Mouse (Mus musculus) layer of hippocampus, adult 9-10 months (tissue): ENCODE measurements around the gene Snx9.

ENCODE experiments used
- DNase-seq: peaks from one replicate; pipeline ENCODE4 v3.0.0; 2022; ENCODE audit warnings: low spot score

The Snx9 gene

DNA sequence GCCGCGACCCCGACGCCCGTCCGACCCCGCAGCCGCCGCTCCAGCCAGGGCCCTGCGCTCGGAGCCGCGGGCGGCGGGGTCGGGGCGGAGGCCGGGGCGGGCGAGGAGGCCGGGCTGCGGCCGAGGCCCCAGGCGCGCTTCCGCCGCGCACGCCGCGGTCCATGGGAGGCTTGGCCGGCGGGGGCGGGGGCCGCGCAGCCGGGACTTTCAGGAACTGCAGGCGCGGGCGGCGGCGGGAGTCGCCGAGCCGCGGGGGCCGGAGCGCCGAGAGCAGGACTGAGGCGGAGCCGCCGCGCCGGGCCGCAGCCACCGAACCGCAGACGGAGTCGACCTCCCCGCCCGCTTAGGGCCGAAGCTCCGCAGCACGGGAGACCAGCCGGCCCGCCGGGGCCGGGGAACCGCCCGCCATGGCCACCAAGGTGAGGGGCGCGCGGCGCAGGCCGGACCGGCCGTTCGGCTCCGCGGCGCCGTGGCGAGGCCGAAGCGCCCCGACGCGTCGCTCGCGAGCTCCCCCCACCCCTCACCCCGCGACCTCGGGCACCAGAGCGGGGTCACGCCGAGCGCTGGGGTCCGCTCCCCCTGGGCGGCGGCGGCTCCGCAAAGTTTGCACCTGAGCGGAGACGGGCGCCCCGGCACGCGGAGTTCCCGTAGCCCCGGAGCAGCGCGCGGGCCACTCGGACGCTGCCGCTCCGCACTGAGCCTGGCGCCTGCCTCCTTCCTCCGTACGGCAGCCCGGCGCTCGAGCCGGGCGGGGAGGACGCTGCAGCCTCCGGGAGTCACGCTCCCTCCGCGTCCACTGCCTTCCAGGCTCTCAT is at the start of gene Snx9:
TSS of gene Snx9 (plus strand) at position 202 of the 815 bp plus-strand sequence.
- no peak for DNase-seq

GRCm38 (mm10) chr17:5792164-5792791 is 48.9 kb upstream of the Snx9 start:
- DNase-seq = no peak

DNA sequence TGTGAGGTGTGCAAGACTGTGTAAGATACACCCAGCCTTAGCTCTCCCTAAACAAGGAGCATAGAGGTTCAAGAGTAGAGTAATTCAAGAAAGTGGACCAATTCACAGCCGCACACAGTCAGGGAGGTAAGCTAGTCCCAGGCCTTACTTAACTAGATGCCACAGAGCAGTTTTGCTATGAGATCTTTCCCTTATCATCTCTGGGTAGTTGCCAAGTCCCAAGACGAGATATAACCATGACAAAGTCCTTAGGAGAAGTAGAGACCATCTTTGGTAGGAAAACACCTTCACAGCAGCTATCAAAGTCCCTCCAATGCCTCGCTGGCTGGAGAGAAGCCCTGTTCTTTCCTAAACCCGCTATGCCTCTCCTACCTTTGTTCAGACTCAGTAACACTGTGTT is 47.5 kb upstream of the Snx9 start:
- DNase-seq = no peak

GRCm38 (mm10) chr17:5794276-5794675 is 46.9 kb upstream of the Snx9 start:
- DNase-seq = no peak

DNA sequence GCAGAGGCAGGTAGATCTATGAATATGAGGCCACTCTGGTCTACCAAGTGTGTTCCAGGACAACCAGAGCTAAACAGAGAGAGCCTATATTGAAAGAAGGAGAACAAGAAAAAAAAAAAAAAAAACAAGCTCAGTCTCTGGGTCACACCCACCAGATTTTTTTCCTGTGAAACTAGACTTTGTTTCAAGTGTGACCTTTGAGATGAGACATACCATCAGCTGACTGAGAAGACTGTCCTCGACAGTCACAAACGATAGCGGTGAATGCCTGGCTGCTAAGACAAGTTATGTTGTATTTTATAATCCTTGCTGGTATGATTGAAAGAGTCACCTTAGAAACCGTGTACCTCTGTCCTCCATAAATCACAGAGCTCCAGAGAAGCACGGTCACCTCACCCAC is 45.8 kb upstream of the Snx9 start:
- DNase-seq = no peak

DNA sequence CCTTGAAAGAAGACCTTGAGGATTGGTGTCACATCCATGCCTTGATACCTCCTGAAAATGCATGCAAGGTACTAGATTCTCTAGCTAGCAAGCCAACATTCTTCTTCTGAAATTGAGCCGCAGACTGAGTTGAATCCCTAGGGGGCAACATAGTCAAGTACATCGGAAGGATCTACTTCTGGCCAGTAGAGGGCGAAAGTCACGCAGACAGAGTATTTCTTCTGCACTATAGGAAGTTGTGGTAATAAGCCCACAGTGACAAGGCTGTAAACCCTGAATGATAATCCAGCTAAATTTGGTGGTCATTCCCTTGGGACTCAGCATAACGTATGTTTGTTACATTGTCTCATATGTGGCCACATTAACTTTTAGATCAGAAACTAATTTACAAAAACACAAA is 45.3 kb upstream of the Snx9 start:
- DNase-seq = peak; percentile 88

- DNase-seq = no peak
These were observed 43.9 kb upstream of the Snx9 start for GRCm38 (mm10) chr17:5797124-5797760.

GRCm38 (mm10) chr17:5798221-5798801 is 42.8 kb upstream of the Snx9 start:
- DNase-seq = no peak

GRCm38 (mm10) chr17:5798900-5799299 is 42.2 kb upstream of the Snx9 start:
- DNase-seq = no peak

DNA sequence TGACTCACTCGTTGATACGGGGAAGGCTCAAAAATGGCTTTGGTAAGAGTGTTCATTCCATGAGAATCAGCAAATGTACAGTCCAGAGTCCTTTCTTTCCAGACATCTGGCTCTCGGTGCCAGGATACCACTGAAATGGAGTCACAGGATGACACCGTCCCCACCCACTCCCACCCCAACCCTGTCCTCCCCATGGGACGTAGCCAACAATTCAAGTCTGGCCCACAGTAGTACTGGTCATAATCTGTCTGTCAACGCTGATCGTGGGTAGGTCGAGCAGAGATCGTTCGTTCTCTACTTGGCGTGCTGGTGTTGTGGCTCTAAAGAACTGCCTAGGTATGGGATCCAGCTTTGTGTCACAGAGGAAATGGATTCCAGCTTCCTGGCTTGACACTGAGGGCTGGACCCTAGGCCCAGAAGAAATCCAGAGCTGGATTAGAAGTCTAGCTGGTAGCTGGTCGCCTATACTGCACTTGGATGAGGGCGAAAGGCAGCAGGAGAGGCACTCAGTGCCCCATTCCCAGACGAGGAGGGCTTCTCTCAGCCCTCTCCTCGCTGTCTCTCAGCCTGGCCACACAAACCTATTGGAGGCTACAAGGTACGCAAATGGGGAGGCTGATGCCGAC is 41.6 kb upstream of the Snx9 start:
- no peak for DNase-seq

DNA sequence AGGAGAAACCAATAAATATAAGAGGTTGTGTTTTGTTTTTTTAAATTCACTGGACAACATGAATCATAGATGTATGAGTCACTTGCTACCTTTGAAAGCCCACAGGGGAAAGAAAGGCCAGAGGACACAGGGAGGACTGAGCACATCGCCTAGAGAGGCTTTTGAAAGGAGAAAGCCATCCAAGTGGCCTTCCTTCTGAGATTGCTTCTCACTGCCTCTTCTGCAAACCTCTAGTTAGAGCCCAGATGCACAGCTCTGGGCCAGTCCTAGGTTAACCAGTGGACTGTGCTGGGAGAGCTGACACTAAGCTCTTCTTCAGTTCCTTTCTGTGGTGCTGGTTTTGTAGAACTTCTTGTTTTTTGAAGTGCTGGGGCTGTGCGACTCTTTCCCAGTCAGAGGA is 40.9 kb upstream of the Snx9 start:
- DNase-seq = no peak

DNA sequence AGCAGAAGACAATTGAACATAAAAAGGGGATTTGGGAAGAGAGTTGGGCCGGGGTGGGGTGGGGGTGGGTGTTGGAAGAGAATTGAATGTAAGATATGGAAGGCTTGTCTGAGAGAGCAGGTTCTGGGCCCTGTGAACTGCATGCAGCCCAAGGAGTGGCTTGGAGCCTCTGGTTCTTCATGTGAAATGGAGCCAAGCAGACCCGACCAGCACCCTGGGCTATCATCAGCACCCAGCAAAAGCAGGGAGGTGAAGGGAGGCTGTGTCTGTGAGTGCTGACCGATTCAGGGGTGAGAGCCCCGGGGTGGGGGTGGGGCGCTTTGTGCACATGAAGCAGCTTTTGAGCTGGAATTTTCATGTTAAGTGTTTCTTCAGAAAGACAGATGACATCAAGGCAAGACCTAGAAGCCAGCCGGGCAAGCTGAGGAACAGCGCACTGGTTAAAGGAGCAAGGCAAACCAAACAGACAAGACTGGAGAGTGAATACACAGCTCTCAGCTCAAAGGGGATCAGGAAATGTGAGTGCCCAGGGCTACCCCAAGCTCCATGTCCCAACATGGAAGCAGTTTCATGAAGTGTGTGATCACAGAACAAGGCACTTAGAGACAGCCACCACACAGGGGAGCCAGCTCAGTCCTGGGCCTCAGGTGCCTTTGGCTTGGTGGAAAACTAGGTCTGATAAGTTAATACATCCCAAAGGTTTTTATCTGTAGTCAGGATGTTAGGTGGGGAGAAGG is 40.1 kb upstream of the Snx9 start:
- DNase-seq = no peak

DNA sequence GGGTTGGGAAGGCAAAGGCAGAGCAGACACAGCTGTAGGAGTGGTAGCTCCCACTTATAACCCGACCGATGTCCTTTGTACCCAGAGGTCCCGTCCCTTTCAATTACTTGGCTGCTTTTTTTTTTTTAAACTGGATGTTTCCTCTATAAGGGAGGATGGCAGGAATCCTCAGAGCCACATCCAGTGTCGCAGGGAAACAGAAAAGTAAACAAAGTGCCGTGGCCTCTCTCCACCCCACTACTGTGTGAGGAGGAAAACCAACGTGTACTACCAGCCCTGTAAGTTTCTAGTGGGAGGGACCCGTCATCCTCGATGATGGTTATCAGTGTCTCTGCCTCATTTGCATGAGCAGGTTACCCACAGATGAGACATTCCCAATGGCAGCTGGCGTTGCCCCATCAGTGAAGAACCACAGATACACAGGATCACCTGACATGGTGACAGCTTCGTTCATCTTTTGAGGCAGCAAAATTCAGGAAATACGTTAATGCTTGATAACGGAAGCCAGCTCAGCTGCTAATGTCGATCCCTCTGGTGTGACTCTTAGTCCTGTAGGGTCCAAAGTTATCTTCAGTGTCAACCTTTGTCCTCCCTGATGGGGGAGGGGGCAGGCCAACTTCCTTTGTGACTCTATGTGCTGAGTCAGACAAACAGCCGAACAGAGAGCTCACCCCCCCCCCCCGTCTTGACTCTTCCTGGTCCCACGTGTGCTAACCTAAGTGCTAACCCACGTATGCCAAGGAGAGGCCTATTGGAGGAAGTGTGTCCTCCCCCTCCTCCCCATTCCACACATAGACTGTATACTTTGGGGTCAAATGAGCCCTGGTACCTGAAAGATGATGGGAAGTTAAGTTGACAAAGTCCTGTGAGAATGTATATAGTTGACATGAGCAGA is 39.1 kb upstream of the Snx9 start:
- DNase-seq = no peak

- DNase-seq = no peak
These were observed 38.5 kb upstream of the Snx9 start for GRCm38 (mm10) chr17:5802656-5802955.

- no peak for DNase-seq
These were observed 37.7 kb upstream of the Snx9 start for GRCm38 (mm10) chr17:5803229-5804012.

GRCm38 (mm10) chr17:5804370-5805150 is 36.6 kb upstream of the Snx9 start:
- no peak for DNase-seq

GRCm38 (mm10) chr17:5805151-5805834 is 35.8 kb upstream of the Snx9 start:
- DNase-seq = no peak

DNA sequence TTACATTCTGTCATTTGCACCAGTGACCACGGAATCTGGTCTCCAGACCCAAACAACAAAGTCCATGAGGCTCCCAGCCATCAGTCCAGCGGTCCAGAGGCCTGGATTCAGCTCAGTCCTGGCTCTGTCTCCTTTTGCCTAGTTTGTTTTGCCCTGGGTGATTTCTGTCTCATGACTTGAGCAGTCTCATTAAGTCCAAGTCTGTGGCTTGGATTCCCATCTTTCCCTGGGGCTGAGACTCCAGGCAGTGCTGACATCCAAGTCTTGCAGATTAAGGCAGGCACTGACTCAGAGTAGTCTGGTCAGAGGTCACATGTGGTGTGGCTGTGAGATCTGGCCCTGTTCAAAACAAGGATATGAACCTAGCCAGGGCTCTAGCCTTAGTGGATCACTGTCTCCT is 35.2 kb upstream of the Snx9 start:
- no peak for DNase-seq

GRCm38 (mm10) chr17:5806823-5807222 is 34.3 kb upstream of the Snx9 start:
- no peak for DNase-seq
